Mouse (Mus musculus) thymus, adult 18-20 months (tissue): Measurements from ENCODE around the gene Gfral.
"Not testable (repeated sequence)": the region's sequence is repeated elsewhere in the genome, so short reads cannot be mapped to it uniquely, and the experiment has no call there.

Source experiments
- DNase-seq, 2 experiments: peaks; one replicate each; pipeline ENCODE4 v3.0.0; 2022; ENCODE audit warnings: mixed read lengths in 2 of 2

Gene Gfral

DNA sequence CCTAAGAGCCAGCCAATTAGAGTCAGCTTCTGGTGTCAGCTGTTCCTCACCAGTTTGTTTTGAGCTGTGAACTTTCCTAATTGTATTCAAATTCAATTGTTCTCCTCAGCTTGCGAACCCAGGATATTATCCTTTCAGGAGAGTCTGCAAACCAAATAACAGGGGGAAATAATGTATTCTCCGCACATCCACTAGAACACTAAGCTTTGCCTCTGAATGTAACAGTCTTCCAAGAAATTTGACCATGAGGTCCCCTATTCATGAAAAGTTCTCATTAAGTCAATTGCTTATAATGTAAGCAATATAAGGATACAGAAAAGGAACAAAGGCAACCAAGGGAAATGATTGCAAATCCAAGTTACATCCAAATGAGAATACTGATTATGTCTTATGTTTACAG is at the start of gene Gfral:
Gene Gfral, minus strand, starts transcription at position 101 of the 400 bp plus-strand sequence.
- no peak for DNase-seq

DNA sequence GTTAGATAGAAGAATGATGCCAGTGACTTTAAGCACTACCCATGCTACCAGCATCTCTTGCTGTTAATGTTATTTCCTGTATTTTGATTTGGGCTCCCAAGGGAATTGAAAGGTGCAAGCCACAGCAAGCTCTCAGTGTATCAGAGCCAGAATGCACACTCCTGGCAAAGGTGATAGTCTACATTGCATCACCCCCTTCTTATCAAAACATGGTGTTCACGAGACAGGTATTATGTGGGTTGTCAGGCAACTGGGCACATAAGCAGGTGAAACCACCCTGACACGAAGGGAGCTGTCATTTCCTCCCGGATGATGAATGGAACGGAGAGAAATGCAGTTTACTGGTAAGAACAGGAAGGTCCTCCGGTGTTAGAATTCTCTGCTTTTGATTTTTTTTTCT is 44.3 kb upstream of the Gfral start:
- DNase-seq: no peak

- DNase-seq: no peak
Observed at GRCm38 (mm10) chr9:76252544-76252943, 39.1 kb upstream of the Gfral start.

- DNase-seq: no peak
Observed at GRCm38 (mm10) chr9:76252109-76252508, 38.7 kb upstream of the Gfral start.

- DNase-seq: no peak
Observed at GRCm38 (mm10) chr9:76242322-76242721, 28.9 kb upstream of the Gfral start.

GRCm38 (mm10) chr9:76237946-76238345 is 24.5 kb upstream of the Gfral start:
- DNase-seq: no peak

DNA sequence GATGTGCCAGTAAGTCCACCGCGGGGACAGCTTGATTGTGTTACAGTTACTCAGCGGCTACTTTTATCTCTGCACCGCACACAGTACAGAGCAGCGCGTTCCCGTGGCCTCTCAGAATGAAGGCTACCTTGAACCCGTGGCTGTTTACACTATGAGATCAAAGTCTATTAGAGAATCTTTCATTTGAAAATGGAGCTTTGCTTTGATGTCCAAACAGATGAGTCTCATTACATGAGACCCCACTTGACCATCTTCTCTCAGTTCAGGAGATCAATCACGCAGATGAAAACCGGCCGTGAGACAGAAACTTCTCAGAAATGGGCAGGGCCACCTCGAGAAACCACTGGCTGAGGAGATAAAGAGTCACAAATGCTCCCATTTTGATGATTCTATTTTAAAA is 23.8 kb upstream of the Gfral start:
- no peak for DNase-seq

- DNase-seq: no peak
Observed at GRCm38 (mm10) chr9:76236626-76237025, 23.2 kb upstream of the Gfral start.

DNA sequence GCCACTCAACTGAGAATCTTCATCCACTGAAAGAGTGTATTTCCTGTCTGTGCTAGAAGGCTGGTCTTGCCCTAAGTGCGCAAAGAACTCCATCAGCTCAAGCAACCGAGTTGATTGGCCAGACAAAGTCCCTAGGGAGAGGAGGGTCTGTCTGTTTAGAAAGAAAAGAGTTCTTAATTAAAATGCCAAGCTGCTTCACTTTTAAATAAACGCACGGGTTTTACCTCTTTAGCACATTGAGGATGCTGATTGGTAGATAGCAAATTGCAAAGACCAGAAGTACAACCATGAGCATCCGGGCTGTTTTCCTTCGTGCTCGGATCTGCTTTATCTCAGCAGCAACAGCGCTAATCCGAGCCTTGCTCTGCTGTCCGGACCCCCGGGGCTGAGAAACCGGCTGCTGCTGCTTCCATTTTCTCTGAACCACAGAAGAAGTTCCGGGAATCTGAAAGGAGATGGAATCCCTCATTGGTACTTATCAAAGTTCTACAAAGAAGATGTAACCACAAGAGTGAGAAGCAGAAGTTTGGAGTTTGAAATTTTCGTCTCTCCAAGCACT is 22.6 kb upstream of the Gfral start:
- no peak for DNase-seq

- DNase-seq: no peak
Observed at GRCm38 (mm10) chr9:76234899-76235298, 21.4 kb upstream of the Gfral start.

- DNase-seq: no peak
Observed at GRCm38 (mm10) chr9:76230400-76230799, 16.9 kb upstream of the Gfral start.

- DNase-seq: no peak
Observed at GRCm38 (mm10) chr9:76217178-76217975, 3.9 kb upstream of the Gfral start.

DNA sequence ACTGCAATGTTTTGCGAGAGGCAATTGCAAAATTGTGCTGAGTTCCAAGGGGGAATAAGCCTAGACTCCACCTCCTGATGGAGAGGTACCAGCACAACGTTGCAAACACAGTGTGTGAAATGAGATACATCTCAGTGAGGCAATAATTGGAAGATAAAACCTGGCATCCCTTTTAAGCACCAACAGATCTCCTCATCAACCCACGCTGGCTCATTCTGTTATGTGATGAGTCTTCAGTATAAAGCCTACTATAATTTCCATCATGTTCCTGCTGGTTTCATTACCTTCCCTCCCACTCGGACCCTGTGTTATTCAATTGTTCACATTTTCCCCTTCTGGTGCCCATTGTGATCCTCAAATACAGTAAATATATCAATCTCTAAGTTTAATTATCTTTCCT is 1.2 kb upstream of the Gfral start:
- DNase-seq: no peak

DNA sequence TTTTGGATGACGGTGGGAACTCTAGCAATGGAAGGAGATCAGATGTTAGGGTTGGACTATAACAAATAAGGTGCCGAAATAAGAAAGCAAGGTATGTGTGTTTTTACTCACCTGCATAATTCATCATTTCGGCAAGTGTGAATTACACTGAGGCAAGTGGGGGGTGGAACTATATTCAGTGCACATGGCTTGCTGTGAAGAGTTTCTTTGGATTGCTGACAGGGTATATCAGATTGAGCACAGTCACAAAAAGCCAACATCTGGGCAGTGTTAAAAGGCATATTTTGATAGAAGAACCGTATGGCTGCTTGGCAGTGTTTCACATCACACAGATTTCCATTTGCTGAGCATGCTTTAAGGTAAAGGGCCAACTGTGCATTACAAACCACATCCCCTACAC is 16.5 kb downstream of the Gfral start:
- DNase-seq: no peak

GRCm38 (mm10) chr9:76179221-76179620 is 34.2 kb downstream of the Gfral start:
- DNase-seq: no peak

DNA sequence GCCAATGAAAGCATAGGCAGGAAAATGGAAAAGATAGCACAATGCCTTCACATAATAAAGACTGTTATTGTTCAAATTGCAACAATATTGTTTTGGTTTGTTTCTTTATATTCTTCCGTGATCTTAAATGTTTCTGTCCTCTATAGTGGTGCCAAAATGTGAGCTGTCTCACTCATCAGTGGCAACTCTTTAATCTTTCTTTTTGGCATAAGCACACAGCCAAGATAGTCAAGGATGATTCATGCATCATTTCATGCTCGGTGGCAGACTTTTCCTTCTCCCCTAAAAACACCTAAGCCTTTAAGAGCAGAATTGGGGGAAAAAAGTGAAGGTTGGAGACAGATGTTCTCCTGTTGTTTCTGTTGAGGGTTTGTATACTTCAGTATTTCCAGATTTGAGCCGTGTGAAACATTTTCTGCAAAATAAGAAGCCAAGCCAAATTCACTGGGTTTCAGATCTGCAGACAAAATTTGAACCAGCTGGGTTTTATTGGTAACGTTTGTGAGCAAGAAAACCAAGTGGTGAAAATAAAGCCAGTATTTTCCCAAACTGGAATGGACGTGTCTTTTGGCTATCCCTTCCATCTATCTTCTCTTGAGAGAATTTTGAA is 40.7 kb downstream of the Gfral start:
- DNase-seq: no peak

DNA sequence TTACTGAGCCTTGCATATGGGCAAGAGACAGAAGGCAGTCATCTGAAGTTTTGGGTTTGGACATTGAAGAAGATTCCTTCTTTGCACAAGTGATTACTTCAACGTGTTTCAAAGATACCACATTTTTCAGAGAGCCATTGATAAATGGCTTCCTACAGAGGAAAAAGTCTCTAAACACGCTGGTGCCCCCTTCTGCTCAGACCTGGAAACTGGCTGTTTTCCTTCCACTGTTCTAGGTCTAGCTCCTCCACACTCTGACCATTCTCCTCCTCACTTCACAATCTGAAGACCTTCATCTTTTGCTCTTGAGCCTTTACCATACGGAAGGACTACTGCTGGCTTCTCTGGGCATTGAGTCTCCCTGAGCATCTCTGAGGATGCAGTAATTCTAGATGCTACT is 45.1 kb downstream of the Gfral start:
- no peak for DNase-seq

- no peak for DNase-seq
Observed at GRCm38 (mm10) chr9:76162446-76162845, 51.0 kb downstream of the Gfral start.

DNA sequence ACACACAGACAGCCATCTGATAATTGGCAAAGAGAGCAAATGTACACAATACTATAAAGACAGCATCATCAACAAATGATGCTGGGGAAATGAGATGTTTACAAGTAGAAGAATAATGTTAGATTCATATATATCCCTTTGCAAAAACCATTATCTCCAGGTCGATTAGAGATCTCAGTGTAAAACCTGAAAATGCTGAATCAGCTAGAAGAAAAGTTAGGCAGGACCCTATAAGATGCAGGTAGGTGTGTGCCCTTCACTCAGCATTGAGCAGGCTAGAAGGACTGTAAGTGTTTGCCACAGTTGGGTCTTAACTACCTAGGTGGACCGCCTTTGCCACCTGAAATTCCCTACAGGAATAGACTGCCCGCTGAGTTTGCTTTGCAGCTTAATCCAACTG is 67.9 kb downstream of the Gfral start:
- DNase-seq: no peak

- no peak for DNase-seq
Observed at GRCm38 (mm10) chr9:76138378-76139109, 74.9 kb downstream of the Gfral start.

GRCm38 (mm10) chr9:76134042-76134441 is 79.4 kb downstream of the Gfral start:
- DNase-seq: no peak

- no peak for DNase-seq
Observed at GRCm38 (mm10) chr9:76129353-76129752, 84.1 kb downstream of the Gfral start.

- DNase-seq: no peak
Observed at GRCm38 (mm10) chr9:76124249-76124648, 89.2 kb downstream of the Gfral start.

GRCm38 (mm10) chr9:76122888-76123287 is 90.6 kb downstream of the Gfral start:
- DNase-seq: not testable (repeated sequence)
